Mouse (Mus musculus) adrenal gland, adult 18-20 months (tissue): ENCODE measurements around the gene Hadh. TPM values are rescaled to one million over a fixed set of nuclear protein-coding genes. Genes with fewer than 3 reads are reported as not detected.

Experiments
- DNase-seq, 2 experiments: peaks; one replicate each; pipeline ENCODE4 v3.0.0; 2021 to 2022; ENCODE audit warnings: low spot score in 2 of 2
- total RNA-seq, 2 experiments: library from RNA; stranded (reverse); gene quantifications; 1 replicate in 1 of 2; 2 replicates in 1 of 2; pipeline ENCODE4 v1.2.3; 2021

Hadh gene
- total RNA-seq, 2 experiments from 2014 or later, result 469 to 611 TPM

- no peak for DNase-seq
These were observed 636 bp upstream of the Hadh start for GRCm38 (mm10) chr3:131272374-131273100.

GRCm38 (mm10) chr3:131271157-131271556 lies 744 bp downstream of the Hadh start:
- peak; percentile 54 to 63 for DNase-seq

- DNase-seq, result no peak
These were observed 1.5 kb downstream of the Hadh start for GRCm38 (mm10) chr3:131270381-131270780.

GRCm38 (mm10) chr3:131266366-131267050 lies 5.4 kb downstream of the Hadh start:
- DNase-seq, result no peak

GRCm38 (mm10) chr3:131265516-131265915 lies 6.4 kb downstream of the Hadh start:
- DNase-seq, result no peak

- no peak for DNase-seq
These were observed 8.0 kb downstream of the Hadh start for GRCm38 (mm10) chr3:131263766-131264486.

GRCm38 (mm10) chr3:131260418-131260817 lies 11.5 kb downstream of the Hadh start:
- DNase-seq, result no peak

- no peak for DNase-seq
These were observed 12.4 kb downstream of the Hadh start for GRCm38 (mm10) chr3:131259392-131259965.

GRCm38 (mm10) chr3:131258921-131259320 lies 13.0 kb downstream of the Hadh start:
- DNase-seq, result no peak

- no peak for DNase-seq
These were observed 16.4 kb downstream of the Hadh start for GRCm38 (mm10) chr3:131255399-131255981.

- DNase-seq, result no peak
These were observed 16.9 kb downstream of the Hadh start for GRCm38 (mm10) chr3:131254991-131255390.

GRCm38 (mm10) chr3:131251601-131252000 lies 20.3 kb downstream of the Hadh start:
- DNase-seq, result no peak

- DNase-seq, result no peak
These were observed 20.9 kb downstream of the Hadh start for GRCm38 (mm10) chr3:131250978-131251377.

- no peak for DNase-seq
These were observed 21.6 kb downstream of the Hadh start for GRCm38 (mm10) chr3:131250283-131250682.

GRCm38 (mm10) chr3:131248444-131248843 lies 23.5 kb downstream of the Hadh start:
- DNase-seq, result no peak

- DNase-seq, result no peak
These were observed 24.1 kb downstream of the Hadh start for GRCm38 (mm10) chr3:131247851-131248250.

- DNase-seq, result no peak
These were observed 24.5 kb downstream of the Hadh start for GRCm38 (mm10) chr3:131247447-131247846.

GRCm38 (mm10) chr3:131246579-131247046 lies 25.3 kb downstream of the Hadh start:
- DNase-seq, result peak in 1 of 2 experiments; percentile 44

GRCm38 (mm10) chr3:131245766-131246578 lies 25.9 kb downstream of the Hadh start:
- peak; percentile 70 to 71 for DNase-seq
